In genomic region chr19:28649489-28649888, GRCm38 (mm10) we compare ENCODE assay signal across 27 mouse cellular contexts. TPM values are rescaled to one million over a fixed set of nuclear protein-coding genes. Genes with fewer than 3 reads are reported as not detected.
DNase-seq lines count a peak whose midpoint lies in the region; ATAC-seq lines count a peak whose summit lies in the region.
"Had no signal": no experiment of that assay in that cellular context is flagged by ENCODE, and none has a peak within 500 bp of the region (broad histone marks: within the 10 kb centered on the region; RNA-seq: fewer than 3 reads in every experiment).

No protein-coding gene starts in this region.

- WGBS in kidney, embryonic 14.5 days = 54% methylated on average over 5 of the region's 5 CpGs

- no peaks in the 10 kb centered on the region for H3K9me3 ChIP-seq in kidney, embryonic 14.5 days (ENCODE audit: control insufficient read depth, low read length)
- H3K9me3 ChIP-seq: heart, embryonic 12.5 days; limb, embryonic 13.5 days; lung, embryonic 15.5 days; neural tube, embryonic 12.5 days; stomach, embryonic 15.5 days had no signal

- no peaks in the 10 kb centered on the region for H3K36me3 ChIP-seq in kidney, embryonic 14.5 days (ENCODE audit: control insufficient read depth, insufficient read depth, low read length)
- H3K36me3 ChIP-seq: heart, embryonic 12.5 days; limb, embryonic 13.5 days; lung, embryonic 15.5 days; neural tube, embryonic 12.5 days; stomach, embryonic 15.5 days had no signal

- peak; percentile 49 for DNase-seq in kidney, adult 11 months
- DNase-seq in kidney, postnatal 10 days = no peak
- DNase-seq in R1 (ENCODE audit: low read depth, low spot score) = peak; percentile 82
- no peak for DNase-seq in cerebellum, postnatal 14 days
- no peak for DNase-seq in lung, postnatal 25 days (ENCODE audit: low spot score)
- DNase-seq: adrenal gland, postnatal 10 days; cerebellum, adult 8-10 months; cerebellum, postnatal 36 days; gastrocnemius, adult 2 months; gastrocnemius, postnatal 36 days; heart, adult 18-20 months; heart, postnatal 4 days; lung, postnatal 36 days; right cerebral cortex, postnatal 14 days; thymus, adult 18-20 months; thymus, postnatal 25 days had no signal

- no peak overlapping the region for H3K4me3 ChIP-seq in kidney, embryonic 14.5 days (ENCODE audit: low read length)
- H3K4me3 ChIP-seq: gastrocnemius, adult 2 months; heart, embryonic 12.5 days; limb, embryonic 13.5 days; lung, embryonic 15.5 days; myocyte; neural tube, embryonic 12.5 days; stomach, embryonic 15.5 days had no signal

- no peak overlapping the region for H3K9ac ChIP-seq in kidney, embryonic 14.5 days (ENCODE audit: low read depth, low read length)
- H3K9ac ChIP-seq: heart, embryonic 12.5 days; hindbrain, embryonic 14.5 days; limb, embryonic 13.5 days; lung, embryonic 15.5 days; neural tube, embryonic 12.5 days; stomach, embryonic 15.5 days had no signal

- H3K4me2 ChIP-seq in kidney, embryonic 14.5 days (replicated peaks; ENCODE audit: low read depth, low read length) = no peak overlapping the region
- H3K4me2 ChIP-seq: heart, embryonic 12.5 days; hindbrain, embryonic 14.5 days; limb, embryonic 13.5 days; liver, embryonic 11.5 days; lung, embryonic 15.5 days; midbrain, embryonic 11.5 days; neural tube, embryonic 12.5 days; stomach, embryonic 15.5 days had no signal

- H3K27me3 ChIP-seq in kidney, embryonic 14.5 days (ENCODE audit: control insufficient read depth, insufficient read depth, low read length) = no peaks in the 10 kb centered on the region
- H3K27me3 ChIP-seq: heart, embryonic 12.5 days; limb, embryonic 13.5 days; lung, embryonic 15.5 days; neural tube, embryonic 12.5 days; stomach, embryonic 15.5 days had no signal

- ATAC-seq in kidney, embryonic 14.5 days (ENCODE audit: low FRiP score, low TSS enrichment) = no peak; the same call in 1 of the 2 replicates
- ATAC-seq in frontal cortex, adult (ENCODE audit: low TSS enrichment) = no peak

- 0 out of 2 replicates have a peak overlapping the region, but pooled peaks have one; percentile 5 for H3K27ac ChIP-seq in kidney, embryonic 14.5 days (ENCODE audit: low read depth, low read length)
- H3K27ac ChIP-seq: gastrocnemius, adult 2 months; hindbrain, embryonic 14.5 days; limb, embryonic 13.5 days; lung, embryonic 15.5 days; neural tube, embryonic 12.5 days; stomach, embryonic 15.5 days had no signal

- 0 out of 2 replicates have a peak, but pooled peaks cover 4% of the 10 kb centered on the region for H3K4me1 ChIP-seq in kidney, embryonic 14.5 days (ENCODE audit: control insufficient read depth, insufficient read depth, low read length)
- H3K4me1 ChIP-seq: heart, embryonic 12.5 days; lung, embryonic 15.5 days; neural tube, embryonic 12.5 days; stomach, embryonic 15.5 days had no signal

RNA-seq across cellular contexts. Expression of gene Glis3, which starts 30.4 kb away (rescaled TPM):
- polyA plus RNA-seq in kidney, embryonic 14.5 days (2014; fragmentation: Nextera tagmentation; extraction: Ambion mirVana) = 7.1 and 7.9 TPM in 2 replicates

Comparison
In these comparisons a context has a peak if more than half of its experiments do, and no peak if none do; other contexts are left out.
1. DNase-seq: peak in kidney, adult 11 months (single experiment) and R1 (single experiment); none in kidney, postnatal 10 days (single experiment), cerebellum, postnatal 14 days (0 of 2) and lung, postnatal 25 days (single experiment).